Mouse (Mus musculus) liver, embryonic 11.5 days (tissue): Measurements from ENCODE around the gene Pknox2. TPM values are rescaled to one million over a fixed set of nuclear protein-coding genes. Genes with fewer than 3 reads are reported as not detected.

Experiments used
- ATAC-seq: fragments of 200-750 bp; cut with Nextera tagmentation; replicated peaks from 2 replicates; pipeline ENCODE4 v1.8.0; 2017; ENCODE audit warnings: moderate number of reproducible peaks, mild to moderate bottlenecking, moderate TSS enrichment, moderate library complexity; ENCODE audit not compliant: low FRiP score
- DNase-seq: peaks from one replicate; pipeline ENCODE4 v3.0.0-alpha.2; 2017; ENCODE audit warnings: low spot score
- H3K27ac ChIP-seq: fragments of 300-500 bp; sonication (generic); 2 replicates; pipeline ENCODE4 v1.5.1; 2014; ENCODE audit warnings: mild to moderate bottlenecking, low read depth, low read length, control low read depth
- H3K27me3 ChIP-seq: fragments of 300-500 bp; sonication (generic); replicated peaks from 2 replicates; pipeline ENCODE4 v1.6.1; 2014; ENCODE audit warnings: low read length, mixed read lengths; ENCODE audit not compliant: control insufficient read depth, insufficient read depth
- H3K36me3 ChIP-seq: fragments of 300-500 bp; sonication (generic); 2 replicates; pipeline ENCODE4 v1.6.1; 2014; ENCODE audit warnings: mild to moderate bottlenecking, low read length, moderate library complexity, mixed read lengths; ENCODE audit not compliant: control insufficient read depth, insufficient read depth
- H3K4me1 ChIP-seq: fragments of 300-500 bp; sonication (generic); replicated peaks from 2 replicates; pipeline ENCODE4 v1.6.1; 2014; ENCODE audit warnings: low read length, mixed read lengths; ENCODE audit not compliant: control insufficient read depth, insufficient read depth
- H3K4me2 ChIP-seq: fragments of 300-500 bp; sonication (generic); 2 replicates; pipeline ENCODE4 v1.6.1; 2014; ENCODE audit warnings: mild to moderate bottlenecking, control low read depth, moderate library complexity
- H3K4me3 ChIP-seq: fragments of 300-500 bp; sonication (generic); 2 replicates; pipeline ENCODE4 v1.5.1; 2014; ENCODE audit warnings: low read depth, low read length, control low read depth
- H3K9ac ChIP-seq: fragments of 300-500 bp; sonication (generic); 2 replicates; pipeline ENCODE4 v1.6.1; 2014; ENCODE audit warnings: low read depth, low read length, control low read depth
- H3K9me3 ChIP-seq: fragments of 300-500 bp; sonication (generic); 2 replicates; pipeline ENCODE4 v1.6.1; 2016; ENCODE audit warnings: low read length, inconsistent platforms, mixed read lengths; ENCODE audit not compliant: control insufficient read depth
- WGBS: fragments of 180-500 bp; shearing (Covaris S2); extraction: QIAGEN DNeasy Blood & Tissue Kit; methylation state at CpG from one replicate; pipeline ENCODE4 v1.1.7; 2014; 5-methylcytosine and 5-hydroxymethylcytosine counted together
- polyA plus RNA-seq: library from polyadenylated mRNA; unstranded; fragments of >200 nt; fragmentation: Nextera tagmentation; extraction: Ambion mirVana; gene quantifications from 2 replicates; pipeline ENCODE4 v1.2.1, GENCODE M21; 2014

The Pknox2 gene
- polyA plus RNA-seq, 1 experiment from 2014 or later: 2.9 TPM

- Histone ChIP-seq H3K9ac (no peak overlapping the region), H3K4me3 (no peak overlapping the region), H3K9me3 (no peaks in the 10 kb centered on the region), H3K27ac (no peak overlapping the region), H3K4me1 (no peaks in the 10 kb centered on the region), H3K36me3 (no peaks in the 10 kb centered on the region), H3K4me2 (no peak overlapping the region), H3K27me3 (no peaks in the 10 kb centered on the region)
- no peak for ATAC-seq
- DNase-seq: no peak
- 86% methylated on average over 10 of the region's 10 CpGs for WGBS
Measured at GRCm38 (mm10) chr9:37082246-37082645, 65.0 kb downstream of the Pknox2 start.

GRCm38 (mm10) chr9:37080309-37080708 is 66.9 kb downstream of the Pknox2 start:
- WGBS: 79% methylated on average over 6 of the region's 6 CpGs
- ATAC-seq (no peak), DNase-seq (no peak)
- H3K4me3 ChIP-seq: no peak overlapping the region
- no peaks in the 10 kb centered on the region for H3K27me3 ChIP-seq
- H3K9me3 ChIP-seq: no peaks in the 10 kb centered on the region
- no peak overlapping the region for H3K9ac ChIP-seq
- no peak overlapping the region for H3K4me2 ChIP-seq
- H3K4me1 ChIP-seq: no peaks in the 10 kb centered on the region
- no peaks in the 10 kb centered on the region for H3K36me3 ChIP-seq
- no peak overlapping the region for H3K27ac ChIP-seq

- no peak overlapping the region for H3K4me2 ChIP-seq
- no peak overlapping the region for H3K27ac ChIP-seq
- no peaks in the 10 kb centered on the region for H3K27me3 ChIP-seq
- ATAC-seq: no peak
- no peak overlapping the region for H3K4me3 ChIP-seq
- H3K9ac ChIP-seq: no peak overlapping the region
- H3K36me3 ChIP-seq: no peaks in the 10 kb centered on the region
- no peak for DNase-seq
- 56% methylated on average over 2 of the region's 2 CpGs for WGBS
- H3K4me1 ChIP-seq: no peaks in the 10 kb centered on the region
- H3K9me3 ChIP-seq: no peaks in the 10 kb centered on the region
Measured at GRCm38 (mm10) chr9:37077063-37077418, 70.2 kb downstream of the Pknox2 start.

GRCm38 (mm10) chr9:37076386-37077062 is 70.7 kb downstream of the Pknox2 start:
- Histone ChIP-seq H3K4me2 (no peak overlapping the region), H3K9me3 (no peaks in the 10 kb centered on the region), H3K4me1 (no peaks in the 10 kb centered on the region), H3K36me3 (no peaks in the 10 kb centered on the region), H3K4me3 (no peak overlapping the region), H3K27me3 (no peaks in the 10 kb centered on the region), H3K27ac (no peak overlapping the region), H3K9ac (no peak overlapping the region)
- DNase-seq (no peak), ATAC-seq (no peak)
- 17% methylated on average over 15 of the region's 15 CpGs for WGBS

DNA sequence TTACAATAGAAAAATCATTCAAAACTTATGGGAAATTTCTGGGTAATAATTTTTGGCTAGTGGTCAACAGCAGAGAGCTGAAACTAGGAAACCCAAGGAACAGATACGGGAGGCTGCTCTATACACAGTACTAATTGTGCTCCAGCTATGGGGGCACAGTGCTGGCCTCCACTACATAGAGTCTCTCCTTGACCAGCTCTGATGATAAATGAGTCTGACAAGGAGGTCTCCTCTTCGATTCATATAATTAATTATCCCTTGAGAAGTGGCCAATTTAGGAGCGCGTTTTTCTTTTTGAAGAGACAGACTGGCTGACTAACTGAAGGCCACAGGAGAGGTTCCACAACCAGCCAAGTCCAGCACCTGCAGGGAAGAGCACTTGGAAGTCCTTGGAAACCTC is 71.3 kb downstream of the Pknox2 start:
- H3K4me2 ChIP-seq: no peak overlapping the region
- 52% methylated on average over 4 of the region's 4 CpGs for WGBS
- H3K27me3 ChIP-seq: no peaks in the 10 kb centered on the region
- H3K36me3 ChIP-seq: no peaks in the 10 kb centered on the region
- DNase-seq (no peak), ATAC-seq (no peak)
- no peaks in the 10 kb centered on the region for H3K9me3 ChIP-seq
- no peaks in the 10 kb centered on the region for H3K4me1 ChIP-seq
- H3K9ac ChIP-seq: no peak overlapping the region
- H3K4me3 ChIP-seq: no peak overlapping the region
- H3K27ac ChIP-seq: no peak overlapping the region

DNA sequence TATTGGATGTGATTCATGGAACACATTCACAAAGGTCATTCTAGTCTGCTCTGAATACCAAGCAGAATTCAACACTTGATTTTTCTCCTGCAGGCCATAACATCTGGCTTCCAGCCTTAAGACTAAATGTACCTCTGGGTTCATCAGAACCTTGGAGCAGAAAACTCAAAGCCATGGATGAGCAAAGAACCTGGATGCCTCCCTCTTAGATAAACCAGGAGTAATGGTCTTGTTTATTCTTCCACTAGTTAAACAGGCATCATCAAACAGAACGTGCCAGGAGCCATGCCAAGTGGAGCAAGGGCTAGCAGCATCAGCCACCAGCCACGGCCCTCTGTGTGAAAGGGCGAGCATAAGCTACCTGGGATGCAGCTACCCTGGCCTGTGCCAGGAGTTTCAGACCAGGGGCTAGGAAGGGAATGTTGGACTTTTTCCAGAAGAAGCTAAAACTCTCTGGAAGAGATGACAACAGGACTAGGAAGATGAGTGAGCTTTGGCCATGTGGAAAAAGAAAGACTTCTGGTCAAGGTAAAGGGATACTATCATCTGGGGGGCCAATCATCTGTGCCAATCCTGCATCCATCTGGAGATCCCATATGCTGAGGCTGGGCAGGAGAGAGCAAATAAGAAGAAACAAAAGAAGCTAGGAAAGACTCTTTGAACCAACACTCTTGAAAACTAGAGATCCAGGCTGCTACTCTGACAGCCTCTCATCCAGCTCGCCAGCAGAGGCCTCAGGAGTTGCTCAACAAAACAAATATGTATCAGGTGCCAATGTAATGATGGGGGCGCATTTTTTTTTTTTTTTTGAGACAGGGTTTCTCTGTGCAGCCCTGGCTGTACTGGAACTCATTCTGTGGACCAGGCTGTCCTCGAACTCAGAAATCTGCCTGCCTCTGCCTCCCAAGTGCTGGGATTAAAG is 77.6 kb downstream of the Pknox2 start:
- DNase-seq: no peak
- Histone ChIP-seq H3K27ac (no peak overlapping the region), H3K27me3 (no peaks in the 10 kb centered on the region)

GRCm38 (mm10) chr9:37067473-37067830 is 79.8 kb downstream of the Pknox2 start:
- DNase-seq (no peak), ATAC-seq (no peak)
- Histone ChIP-seq H3K36me3 (no peaks in the 10 kb centered on the region), H3K4me2 (no peak overlapping the region), H3K4me3 (no peak overlapping the region), H3K27ac (no peak overlapping the region), H3K4me1 (no peaks in the 10 kb centered on the region), H3K9me3 (no peaks in the 10 kb centered on the region), H3K27me3 (no peaks in the 10 kb centered on the region), H3K9ac (no peak overlapping the region)
- WGBS: 82% methylated on average over 5 of the region's 5 CpGs

More for the DNA sequence above, 77.6 kb downstream of the Pknox2 start:
- no peaks in the 10 kb centered on the region for H3K4me1 ChIP-seq
- H3K4me3 ChIP-seq: no peak overlapping the region
- 68% methylated on average over 6 of the region's 6 CpGs for whole genome bisulfite sequencing
- no peaks in the 10 kb centered on the region for H3K9me3 ChIP-seq
- H3K9ac ChIP-seq: no peak overlapping the region
- no peak for ATAC-seq
- no peak overlapping the region for H3K4me2 ChIP-seq
- H3K36me3 ChIP-seq: no peaks in the 10 kb centered on the region

GRCm38 (mm10) chr9:37066732-37067472 is 80.3 kb downstream of the Pknox2 start:
- Histone ChIP-seq H3K9ac (no peak overlapping the region), H3K36me3 (no peaks in the 10 kb centered on the region), H3K27me3 (no peaks in the 10 kb centered on the region), H3K27ac (no peak overlapping the region), H3K9me3 (no peaks in the 10 kb centered on the region), H3K4me2 (no peak overlapping the region), H3K4me3 (no peak overlapping the region), H3K4me1 (no peaks in the 10 kb centered on the region)
- no peak for DNase-seq
- 79% methylated on average over 8 of the region's 8 CpGs for WGBS
- ATAC-seq: no peak
